Mouse (Mus musculus) CH12.LX (cell line): Measurements from ENCODE around the gene Slc43a3.

Experiments
- CHD2 ChIP-seq: IDR thresholded peaks from 2 replicates; pipeline ENCODE4 v1.6.1; 2011; ENCODE audit warnings: low read length, improper control_type of control experiment
- CTCF ChIP-seq, 2 experiments: IDR thresholded peaks in 1 of 2; conservative IDR thresholded peaks in 1 of 2; 2 replicates each; pipeline ENCODE4 v1.5.1; 2011 to 2012; ENCODE audit warnings: low read depth in 2 of 2, low read length in 2 of 2, improper control_type of control experiment in 1 of 2, inconsistent platforms in 1 of 2, mild to moderate bottlenecking in 1 of 2, moderate library complexity in 1 of 2
- MAX ChIP-seq: IDR thresholded peaks from 2 replicates; pipeline ENCODE4 v1.6.1; 2011; ENCODE audit warnings: low read length, improper control_type of control experiment
- POLR2A ChIP-seq: IDR thresholded peaks from 2 replicates; pipeline ENCODE4 v1.6.1; 2011; ENCODE audit warnings: low read depth, mild to moderate bottlenecking, improper control_type of control experiment, low read length
- UBTF ChIP-seq: IDR thresholded peaks from 2 replicates; pipeline ENCODE4 v1.6.1; 2012; ENCODE audit warnings: low read depth, mild to moderate bottlenecking, inconsistent platforms, low read length, improper control_type of control experiment, moderate library complexity
- USF2 ChIP-seq: conservative IDR thresholded peaks from 2 replicates; pipeline ENCODE4 v1.6.1; 2011; ENCODE audit warnings: low read depth, low read length, improper control_type of control experiment
- ZMIZ1 ChIP-seq: IDR thresholded peaks from 2 replicates; pipeline ENCODE4 v1.6.1; 2012; ENCODE audit warnings: low read depth, mild to moderate bottlenecking, inconsistent platforms, low read length, improper control_type of control experiment
- ZNF384 ChIP-seq: IDR thresholded peaks from 2 replicates; pipeline ENCODE4 v1.6.1; 2012; ENCODE audit warnings: low read depth, low read length, improper control_type of control experiment, inconsistent platforms

DNA sequence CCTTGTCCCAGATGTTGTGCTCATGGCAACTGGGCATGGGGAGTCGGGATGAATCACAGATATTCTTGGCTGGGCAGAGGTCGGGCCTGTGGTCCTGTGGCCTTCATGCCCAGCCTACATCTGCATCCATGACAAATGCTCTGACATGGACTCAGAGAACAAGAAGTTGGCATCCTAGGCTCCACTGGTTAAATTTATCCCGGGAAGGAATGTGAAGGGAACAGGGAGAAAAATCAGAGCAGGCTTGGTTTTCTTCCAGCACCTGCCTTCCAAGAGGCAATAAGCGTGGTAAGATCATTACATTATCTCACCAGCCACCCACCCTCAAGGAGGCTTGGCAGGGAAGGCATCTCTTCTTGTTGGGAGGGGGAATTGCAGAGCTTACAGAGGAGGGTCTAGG, 68.0 kb downstream of the Slc43a3 start:
- no peak for TF ChIP-seq POLR2A
- TF ChIP-seq CTCF (conservative IDR thresholded peaks at IDR 0.05 in 1 of 2, IDR thresholded peaks at IDR 0.05 in 1 of 2; ENCODE audit: low read depth in 2 of 2, low read length in 2 of 2): no peak
- TF ChIP-seq UBTF: no peak
- TF ChIP-seq MAX: no peak
- TF ChIP-seq CHD2: no peak
- no peak for TF ChIP-seq USF2
- TF ChIP-seq ZNF384: no peak
- TF ChIP-seq ZMIZ1: no peak
